Mouse (Mus musculus) hindbrain, postnatal 0 days (tissue): ENCODE measurements at regions not wholly inside any gene's neighbourhood (a gene's known extent, or its start where the extent isn't known, plus 50 kb on each side); places are given as distances from the start of the nearest gene placed in this dataset.
A peak's percentile ranks its signal among the peaks of the same experiment; 100 is the strongest.

Source experiments
- ATAC-seq: fragments of 200-750 bp; cut with Nextera tagmentation; 2 replicates; pipeline ENCODE4 v1.8.0; 2017; ENCODE audit warnings: mild to moderate bottlenecking, moderate TSS enrichment, moderate library complexity
- DNase-seq: peaks from one replicate; pipeline ENCODE4 v3.0.0-alpha.2; 2015; ENCODE audit warnings: low spot score
- H3K27ac ChIP-seq: fragments of 300-500 bp; sonication (generic); 2 replicates; pipeline ENCODE4 v1.5.1; 2014; ENCODE audit warnings: mild to moderate bottlenecking
- H3K27me3 ChIP-seq: fragments of 300-500 bp; sonication (generic); 2 replicates; pipeline ENCODE4 v1.6.1; 2014; ENCODE audit warnings: low read length, mixed read lengths; ENCODE audit not compliant: insufficient read depth
- H3K36me3 ChIP-seq: fragments of 300-500 bp; sonication (generic); 2 replicates; pipeline ENCODE4 v1.6.1; 2014; ENCODE audit warnings: low read length, mixed read lengths; ENCODE audit not compliant: insufficient read depth
- H3K4me1 ChIP-seq: fragments of 300-500 bp; sonication (generic); 2 replicates; pipeline ENCODE4 v1.6.1; 2014; ENCODE audit warnings: antibody characterized with exemption, low read length, mixed read lengths; ENCODE audit not compliant: insufficient read depth
- H3K4me2 ChIP-seq: fragments of 300-500 bp; sonication (generic); 2 replicates; pipeline ENCODE4 v1.6.1; 2014; ENCODE audit warnings: low read depth, mild to moderate bottlenecking, low read length, moderate library complexity, mixed read lengths
- H3K4me3 ChIP-seq: fragments of 300-500 bp; sonication (generic); 2 replicates; pipeline ENCODE4 v1.5.1; 2014; ENCODE audit warnings: low read length
- H3K9ac ChIP-seq: fragments of 300-500 bp; sonication (generic); replicated peaks from 2 replicates; pipeline ENCODE4 v1.6.1; 2014; ENCODE audit warnings: mild to moderate bottlenecking, low read length, moderate library complexity, mixed read lengths
- H3K9me3 ChIP-seq: fragments of 300-500 bp; sonication (generic); 2 replicates; pipeline ENCODE4 v1.6.1; 2016; ENCODE audit warnings: low read length, mixed read lengths
- CTCF ChIP-seq: IDR thresholded peaks from 2 replicates; pipeline ENCODE4 v1.5.1; 2016; ENCODE audit warnings: antibody characterized with exemption, control low read depth, low read depth
- whole genome bisulfite sequencing: fragments of 180-500 bp; shearing (Covaris S2); extraction: QIAGEN DNeasy Blood & Tissue Kit; methylation state at CpG from one replicate; pipeline ENCODE4 v1.1.7; 2014; 5-methylcytosine and 5-hydroxymethylcytosine counted together

DNA sequence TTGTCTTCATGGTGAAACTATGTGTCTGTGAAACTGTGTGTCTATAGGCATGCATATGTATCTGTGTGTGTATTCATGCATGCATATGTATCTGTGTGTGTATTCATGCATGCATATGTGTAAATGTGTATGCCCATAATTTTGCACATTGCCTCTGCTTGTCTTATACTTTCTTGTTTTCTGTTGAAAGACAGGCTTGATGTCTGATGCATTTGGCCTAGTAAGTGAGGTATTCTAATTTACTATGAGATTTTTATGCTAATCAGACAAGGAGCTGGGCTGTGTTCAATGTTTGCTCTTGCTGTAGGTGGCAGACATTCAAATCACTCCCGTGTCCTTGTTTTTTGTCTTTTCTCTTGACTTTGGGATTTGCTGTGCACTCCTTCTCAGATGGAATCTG, 739.8 kb upstream of the Klhl29 start:
- 55% methylated on average over 1 of the region's 1 CpGs for WGBS
- Histone ChIP-seq H3K4me2 (no peak overlapping the region), H3K27me3 (no peaks in the 10 kb centered on the region), H3K9me3 (no peaks in the 10 kb centered on the region), H3K27ac (no peak overlapping the region), H3K4me1 (no peaks in the 10 kb centered on the region), H3K36me3 (no peaks in the 10 kb centered on the region), H3K4me3 (no peak overlapping the region), H3K9ac (no peak overlapping the region)
- ATAC-seq (no peak), DNase-seq (no peak)
- no peak for TF ChIP-seq CTCF

DNA sequence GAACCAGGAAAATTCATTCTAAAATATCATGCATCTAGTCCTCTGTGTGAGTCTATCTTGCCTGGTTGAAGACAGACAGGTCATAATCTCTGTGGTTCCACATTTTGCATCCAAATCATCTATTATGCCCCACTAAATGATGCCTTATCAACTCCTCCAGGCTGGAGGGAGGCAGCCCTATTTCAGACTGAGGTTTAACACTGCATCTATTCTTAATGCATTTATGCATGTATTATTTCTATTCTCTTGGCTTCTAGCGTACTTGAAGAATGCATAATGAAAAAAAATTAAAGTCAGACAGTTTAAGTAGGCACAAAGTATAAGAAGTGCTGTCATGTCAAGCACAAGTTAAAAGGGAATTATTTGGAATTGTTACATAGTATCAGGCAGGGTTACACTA, 721.8 kb upstream of the Klhl29 start:
- Histone ChIP-seq H3K9ac (no peak overlapping the region), H3K9me3 (no peaks in the 10 kb centered on the region), H3K4me2 (no peak overlapping the region), H3K36me3 (no peaks in the 10 kb centered on the region), H3K4me1 (no peaks in the 10 kb centered on the region), H3K4me3 (no peak overlapping the region), H3K27me3 (no peaks in the 10 kb centered on the region), H3K27ac (no peak overlapping the region)
- ATAC-seq (no peak), DNase-seq (no peak)
- 72% methylated on average over 1 of the region's 1 CpGs for WGBS
- no peak for TF ChIP-seq CTCF

DNA sequence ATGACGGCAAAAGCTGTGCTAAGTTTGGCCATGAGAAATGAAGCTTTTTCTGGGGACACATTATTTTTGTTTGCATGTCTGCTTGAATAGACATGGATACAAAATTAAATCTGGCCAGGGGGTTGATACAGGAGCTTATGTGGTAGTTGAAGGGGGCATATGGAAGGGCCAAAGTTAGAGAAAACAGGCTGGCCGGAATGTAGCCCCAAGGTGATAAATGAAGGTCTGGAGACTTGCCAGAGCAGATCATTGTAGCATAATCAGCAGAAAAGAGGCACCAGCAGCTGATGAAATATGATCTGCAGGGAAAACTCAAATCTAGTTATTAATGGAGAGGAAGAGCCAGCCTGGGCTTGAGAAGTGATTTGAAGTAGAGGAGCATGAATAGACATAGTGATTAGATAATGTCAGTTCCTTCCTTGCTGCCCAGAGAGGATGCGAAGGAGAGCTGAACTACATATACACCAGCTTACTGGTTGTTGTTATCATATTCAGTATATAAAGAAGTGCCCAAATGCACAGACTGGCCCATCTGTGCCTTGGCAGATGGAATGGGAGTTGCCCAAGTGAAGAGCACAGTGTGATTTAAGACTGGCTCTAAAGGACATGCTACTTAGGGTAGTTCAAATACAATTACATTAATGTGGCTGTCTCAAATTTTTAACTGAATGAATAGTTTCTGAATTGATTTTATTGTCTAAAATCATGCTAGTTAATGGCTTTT, 712.3 kb upstream of the Klhl29 start:
- H3K27ac ChIP-seq: no peak overlapping the region
- H3K27me3 ChIP-seq: no peaks in the 10 kb centered on the region
- H3K4me1 ChIP-seq: 0 out of 2 replicates have a peak, but pooled peaks cover 6% of the 10 kb centered on the region
- no peak overlapping the region for H3K9ac ChIP-seq
- no peak overlapping the region for H3K4me3 ChIP-seq
- no peak for TF ChIP-seq CTCF
- no peaks in the 10 kb centered on the region for H3K36me3 ChIP-seq
- no peak overlapping the region for H3K4me2 ChIP-seq
- 31% methylated on average over 3 of the region's 3 CpGs for WGBS
- ATAC-seq: peak; percentile 87
- DNase-seq: peak; percentile 87
- H3K9me3 ChIP-seq: no peaks in the 10 kb centered on the region

DNA sequence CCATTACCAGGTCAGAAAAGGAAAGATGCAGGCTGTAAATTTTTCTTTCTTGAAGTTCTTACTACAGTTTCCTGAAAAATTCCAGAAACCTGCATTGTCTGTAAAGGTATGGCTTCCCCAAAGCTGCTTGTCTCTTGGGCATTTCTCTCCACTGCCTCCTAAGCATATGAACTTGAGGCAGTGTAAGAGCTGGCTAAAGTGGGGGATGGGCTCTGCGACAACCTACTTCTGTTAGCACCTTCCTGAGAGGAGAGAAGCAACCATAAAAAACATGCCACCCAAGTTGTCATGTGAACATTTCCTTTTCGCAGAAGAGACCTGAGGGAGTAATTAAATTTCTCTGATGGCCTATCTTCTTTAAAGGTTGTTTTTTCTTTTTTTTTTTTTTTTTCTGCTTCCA, 711.6 kb upstream of the Klhl29 start:
- 40% methylated on average over 2 of the region's 2 CpGs for WGBS
- Histone ChIP-seq H3K36me3 (no peaks in the 10 kb centered on the region), H3K27ac (no peak overlapping the region), H3K4me3 (no peak overlapping the region), H3K4me1 (0 out of 2 replicates have a peak, but pooled peaks cover 6% of the 10 kb centered on the region), H3K9me3 (no peaks in the 10 kb centered on the region), H3K4me2 (no peak overlapping the region), H3K9ac (no peak overlapping the region), H3K27me3 (no peaks in the 10 kb centered on the region)
- no peak for TF ChIP-seq CTCF
- no peak for ATAC-seq
- DNase-seq: peak; percentile 38

DNA sequence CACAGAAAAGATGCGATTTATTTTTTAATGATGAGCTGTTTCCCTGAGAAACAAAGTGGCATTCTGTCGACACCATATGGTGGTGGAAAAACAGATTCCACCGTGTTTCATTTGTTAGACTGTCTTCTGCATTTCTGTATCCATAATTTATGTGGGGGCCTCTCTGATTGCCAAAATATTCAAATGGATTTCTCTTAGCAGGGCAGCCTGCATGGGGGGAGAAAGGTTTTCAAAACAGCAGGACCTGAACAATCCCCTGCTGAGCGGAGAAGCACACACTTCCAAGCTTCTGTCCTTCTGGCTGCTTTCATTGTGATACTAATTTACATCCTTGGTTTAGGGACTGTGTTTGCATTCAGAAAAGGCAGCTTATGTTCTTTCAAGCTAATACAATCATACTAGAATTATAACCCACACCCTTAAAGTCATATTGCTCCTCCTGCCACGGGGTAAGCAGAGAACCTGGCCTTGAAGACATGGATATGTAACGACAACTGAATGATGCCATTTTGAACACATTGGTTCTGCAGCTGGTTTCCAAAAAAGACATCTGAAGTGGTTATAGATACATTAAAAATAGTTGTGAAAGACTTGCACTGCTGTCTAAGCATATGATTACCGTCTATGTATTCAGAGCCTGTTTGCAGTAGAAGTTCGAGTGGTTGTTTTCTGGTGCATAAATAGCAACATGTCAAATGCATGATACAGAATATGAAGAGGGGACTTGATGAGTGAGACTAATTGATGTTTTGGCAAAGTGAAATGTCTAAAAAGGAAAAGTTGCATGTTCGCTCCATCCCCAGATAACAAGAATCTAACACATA, 671.6 kb upstream of the Klhl29 start:
- no peaks in the 10 kb centered on the region for H3K36me3 ChIP-seq
- TF ChIP-seq CTCF: no peak
- H3K4me1 ChIP-seq: no peaks in the 10 kb centered on the region; the same call in 1 of the 2 replicates
- H3K4me2 ChIP-seq: no peak overlapping the region
- H3K9me3 ChIP-seq: no peaks in the 10 kb centered on the region
- peak overlapping the region; percentile 27; the same call in 1 of the 2 replicates for H3K27ac ChIP-seq
- DNase-seq (peak; percentile 61), ATAC-seq (peak; percentile 45; the same call in 1 of the 2 replicates)
- no peak overlapping the region for H3K4me3 ChIP-seq
- H3K27me3 ChIP-seq: no peaks in the 10 kb centered on the region
- H3K9ac ChIP-seq: no peak overlapping the region
- WGBS: 32% methylated on average over 9 of the region's 9 CpGs

DNA sequence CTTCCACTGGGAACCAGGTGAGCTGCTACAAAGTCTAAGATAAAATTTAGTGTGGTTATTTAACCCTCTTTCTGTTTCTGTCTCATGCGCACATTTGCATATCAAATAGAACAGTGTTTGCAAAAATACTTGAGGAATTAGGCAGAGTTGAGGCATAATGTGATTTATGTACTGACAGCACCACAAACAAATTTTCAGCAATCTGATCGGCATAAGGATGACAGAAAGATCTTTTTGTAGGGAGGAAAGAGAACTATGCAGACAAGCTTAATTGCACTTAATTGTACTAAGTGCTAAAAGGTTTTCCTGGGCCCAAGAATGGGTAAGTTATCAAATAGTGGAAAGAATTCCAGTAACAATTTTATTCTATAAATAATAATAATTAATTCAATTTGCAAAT, 670.6 kb upstream of the Klhl29 start:
- Histone ChIP-seq H3K9ac (no peak overlapping the region), H3K9me3 (no peaks in the 10 kb centered on the region), H3K4me3 (no peak overlapping the region), H3K4me2 (no peak overlapping the region), H3K27ac (no peak overlapping the region), H3K4me1 (no peaks in the 10 kb centered on the region; the same call in 1 of the 2 replicates), H3K36me3 (no peaks in the 10 kb centered on the region), H3K27me3 (no peaks in the 10 kb centered on the region)
- whole genome bisulfite sequencing: 87% methylated on average over 2 of the region's 2 CpGs
- no peak for TF ChIP-seq CTCF
- DNase-seq (no peak), ATAC-seq (no peak)
